Mouse (Mus musculus) testis, adult 10 weeks (tissue): ENCODE results near the gene Larp1. TPM values are rescaled to one million over a fixed set of nuclear protein-coding genes. Genes with fewer than 3 reads are reported as not detected.

ENCODE experiments used
- polyA plus RNA-seq: library from polyadenylated mRNA; stranded (reverse); fragments of 350-450 nt; fragmentation: Illumina TruSeq; extraction: RNeasy Lipid Tissue Mini Kit (QIAGEN cat#74804); gene quantifications from one replicate; pipeline ENCODE4 v1.2.3, GENCODE M21; 2014; ENCODE audit warnings: low read depth, low replicate concordance

Larp1 gene
- 77.2 TPM for polyA plus RNA-seq

DNA sequence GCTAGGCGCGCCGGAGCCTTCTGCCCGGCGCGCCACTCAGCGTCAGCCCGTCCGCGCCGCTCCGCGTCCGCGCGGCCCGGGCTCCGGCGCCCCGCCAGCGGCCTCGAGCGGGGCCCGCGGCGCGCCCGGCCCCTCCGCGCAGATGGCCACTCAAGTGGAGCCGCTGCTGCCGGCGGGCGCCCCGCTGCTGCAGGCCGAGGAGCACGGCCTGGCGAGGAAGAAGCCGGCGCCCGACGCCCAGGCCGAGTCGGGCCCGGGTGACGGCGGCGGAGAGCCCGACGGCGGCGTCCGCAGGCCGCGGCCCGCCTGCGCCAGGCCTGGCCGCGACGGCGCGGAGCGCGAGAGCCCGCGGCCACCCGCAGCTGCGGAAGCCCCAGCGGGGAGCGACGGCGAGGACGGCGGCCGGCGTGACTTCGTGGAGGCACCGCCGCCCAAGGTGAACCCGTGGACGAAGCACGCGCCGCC, at the start of gene Larp1:
Gene Larp1 (plus strand): TSS at position 14 of the 465 bp plus-strand sequence.

GRCm38 (mm10) chr11:58093021-58093528, 84.2 kb downstream of the Larp1 start, which contains the start of gene Gm12248:
TSS of gene Gm12248 (minus strand) at chr11:58093134.

GRCm38 (mm10) chr11:58103697-58104306, 94.9 kb downstream of the Larp1 start, which contains the start of gene Cnot8:
TSS of gene Cnot8 (plus strand) at chr11:58104153.

Other genes with a start within 250 kb of the Larp1 start
- gene Sap30l, start 207.4 kb upstream of the Larp1 start, polyA plus RNA-seq = 0.69 TPM
- gene Hand1, start 176.2 kb upstream of the Larp1 start, polyA plus RNA-seq = not detected
- gene Gm12248, start 84.1 kb downstream of the Larp1 start, polyA plus RNA-seq = not detected
- 13.3 TPM for gene Cnot8, start 95.1 kb downstream of the Larp1 start, polyA plus RNA-seq
- gene Gemin5, start 159.5 kb downstream of the Larp1 start, polyA plus RNA-seq = 18.3 TPM
- 49.8 TPM for gene Mrpl22, start 162.6 kb downstream of the Larp1 start, polyA plus RNA-seq
- gene Igtp, start 190.5 kb downstream of the Larp1 start, polyA plus RNA-seq = 1.3 TPM
- 1.9 TPM for gene Irgm2, start 190.6 kb downstream of the Larp1 start, polyA plus RNA-seq